Mouse (Mus musculus): ENCODE data around the gene Fam20a.
A peak's percentile ranks its signal among the peaks of the same experiment; 100 is the strongest.

Gene Fam20a

GRCm38 (mm10) chr11:109721781-109722446, at the start of gene Fam20a:
TSS of gene Fam20a (minus strand) at chr11:109722279.
- peak; percentile 65 to 86 for DNase-seq (ENCODE audit: inconsistent age in 2 of 2, low spot score in 1 of 2)

- DNase-seq (ENCODE audit: inconsistent age in 2 of 2, low spot score in 1 of 2), result no peak
Measured at GRCm38 (mm10) chr11:109771381-109771780, 49.3 kb upstream of the Fam20a start.

- DNase-seq (ENCODE audit: inconsistent age in 2 of 2, low spot score in 1 of 2), result no peak
Measured at GRCm38 (mm10) chr11:109770185-109770584, 48.1 kb upstream of the Fam20a start.

- DNase-seq (ENCODE audit: inconsistent age in 2 of 2, low spot score in 1 of 2), result no peak
Measured at GRCm38 (mm10) chr11:109769091-109769490, 47.0 kb upstream of the Fam20a start.

GRCm38 (mm10) chr11:109760063-109760462, 38.0 kb upstream of the Fam20a start:
- no peak for DNase-seq (ENCODE audit: inconsistent age in 2 of 2, low spot score in 1 of 2)

GRCm38 (mm10) chr11:109758616-109759215, 36.6 kb upstream of the Fam20a start:
- DNase-seq (ENCODE audit: inconsistent age in 2 of 2, low spot score in 1 of 2), result peak in 1 of 2 experiments; percentile 71

GRCm38 (mm10) chr11:109754105-109754602, 32.1 kb upstream of the Fam20a start:
- peak; percentile 59 to 66 for DNase-seq (ENCODE audit: inconsistent age in 2 of 2, low spot score in 1 of 2)

GRCm38 (mm10) chr11:109751636-109752603, 29.8 kb upstream of the Fam20a start:
- DNase-seq (ENCODE audit: inconsistent age in 2 of 2, low spot score in 1 of 2), result no peak

- DNase-seq (ENCODE audit: inconsistent age in 2 of 2, low spot score in 1 of 2), result no peak
Measured at GRCm38 (mm10) chr11:109745210-109745609, 23.1 kb upstream of the Fam20a start.

GRCm38 (mm10) chr11:109737967-109738366, 15.9 kb upstream of the Fam20a start:
- no peak for DNase-seq (ENCODE audit: inconsistent age in 2 of 2, low spot score in 1 of 2)

GRCm38 (mm10) chr11:109736406-109736805, 14.3 kb upstream of the Fam20a start:
- DNase-seq (ENCODE audit: inconsistent age in 2 of 2, low spot score in 1 of 2), result no peak

GRCm38 (mm10) chr11:109734341-109734740, 12.3 kb upstream of the Fam20a start:
- DNase-seq (ENCODE audit: inconsistent age in 2 of 2, low spot score in 1 of 2), result no peak

- no peak for DNase-seq (ENCODE audit: inconsistent age in 2 of 2, low spot score in 1 of 2)
Measured at GRCm38 (mm10) chr11:109732726-109733438, 10.8 kb upstream of the Fam20a start.

- no peak for DNase-seq (ENCODE audit: inconsistent age in 2 of 2, low spot score in 1 of 2)
Measured at GRCm38 (mm10) chr11:109728371-109728770, 6.3 kb upstream of the Fam20a start.

GRCm38 (mm10) chr11:109722711-109723110, 632 bp upstream of the Fam20a start:
- DNase-seq (ENCODE audit: inconsistent age in 2 of 2, low spot score in 1 of 2), result peak; percentile 34 to 65

- peak; percentile 64 to 81 for DNase-seq (ENCODE audit: inconsistent age in 2 of 2, low spot score in 1 of 2)
Measured at GRCm38 (mm10) chr11:109721320-109721780, 729 bp downstream of the Fam20a start.

- DNase-seq (ENCODE audit: inconsistent age in 2 of 2, low spot score in 1 of 2), result peak in 1 of 2 experiments; percentile 18
Measured at GRCm38 (mm10) chr11:109720809-109721319, 1.2 kb downstream of the Fam20a start.

GRCm38 (mm10) chr11:109719399-109719798, 2.7 kb downstream of the Fam20a start:
- no peak for DNase-seq (ENCODE audit: inconsistent age in 2 of 2, low spot score in 1 of 2)

GRCm38 (mm10) chr11:109717966-109718895, 3.8 kb downstream of the Fam20a start:
- DNase-seq (ENCODE audit: inconsistent age in 2 of 2, low spot score in 1 of 2), result no peak

Data from adrenal gland, adult (tissue).